Mouse (Mus musculus): ENCODE measurements at regions not wholly inside any gene's neighbourhood (a gene's known extent, or its start where the extent isn't known, plus 50 kb on each side); places are given as distances from the start of the nearest gene placed in this dataset.

GRCm38 (mm10) chr17:10037799-10038445 lies 281.7 kb downstream of the Qk start:
- ATAC-seq (ENCODE audit: low FRiP score) (no peak), DNase-seq (ENCODE audit: low spot score, missing footprints) (no peak)
- Histone ChIP-seq H3K4me1 (ENCODE audit: control insufficient read depth, insufficient read depth, low read length) (peaks cover 5% of the 10 kb centered on the region), H3K4me2 (no peak overlapping the region), H3K27me3 (ENCODE audit: control insufficient read depth, insufficient read depth, low read length) (no peaks in the 10 kb centered on the region), H3K4me3 (ENCODE audit: low read depth, low read length) (no peak overlapping the region), H3K27ac (ENCODE audit: low read depth, low read length) (no peak overlapping the region), H3K9ac (ENCODE audit: low read length) (no peak overlapping the region), H3K9me3 (ENCODE audit: control insufficient read depth, low read length) (no peaks in the 10 kb centered on the region), H3K36me3 (ENCODE audit: control insufficient read depth, insufficient read depth, low read length) (no peaks in the 10 kb centered on the region)
- WGBS: 34% methylated on average over 14 of the region's 14 CpGs

- peaks cover 7% of the 10 kb centered on the region for H3K4me1 ChIP-seq (ENCODE audit: control insufficient read depth, insufficient read depth, low read length)
- ATAC-seq (ENCODE audit: low FRiP score) (no peak), DNase-seq (ENCODE audit: low spot score, missing footprints) (no peak)
- H3K4me3 ChIP-seq (ENCODE audit: low read depth, low read length): no peak overlapping the region
- H3K9me3 ChIP-seq (ENCODE audit: control insufficient read depth, low read length): no peaks in the 10 kb centered on the region
- no peaks in the 10 kb centered on the region for H3K36me3 ChIP-seq (ENCODE audit: control insufficient read depth, insufficient read depth, low read length)
- H3K27ac ChIP-seq (ENCODE audit: low read depth, low read length): no peak overlapping the region
- H3K4me2 ChIP-seq: no peak overlapping the region
- H3K27me3 ChIP-seq (ENCODE audit: control insufficient read depth, insufficient read depth, low read length): no peaks in the 10 kb centered on the region
- H3K9ac ChIP-seq (ENCODE audit: low read length): no peak overlapping the region
- 70% methylated on average over 4 of the region's 4 CpGs for WGBS
Measured at GRCm38 (mm10) chr17:10033510-10033909, 286.1 kb downstream of the Qk start.

DNA sequence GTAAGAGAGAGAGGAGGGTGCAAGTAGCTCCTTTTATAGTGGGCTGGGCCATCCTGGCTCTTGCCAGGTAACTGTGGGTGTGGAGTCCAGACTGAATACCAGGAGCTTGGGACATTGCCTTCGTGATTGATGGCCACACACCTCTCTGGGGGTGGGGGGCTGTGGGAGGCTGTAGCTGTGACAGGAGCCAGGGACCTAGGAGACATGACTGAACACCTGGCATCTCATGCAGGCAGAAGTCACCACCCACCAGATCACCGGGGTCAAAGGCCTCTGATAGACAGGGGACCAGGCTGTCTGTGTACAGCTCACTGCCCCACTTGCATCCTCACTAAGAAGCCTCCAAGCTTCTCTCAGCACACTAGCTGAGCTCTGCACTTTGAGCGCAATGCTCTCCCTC lies 288.6 kb downstream of the Qk start:
- Histone ChIP-seq H3K27ac (ENCODE audit: low read depth, low read length) (no peak overlapping the region), H3K4me2 (no peak overlapping the region), H3K27me3 (ENCODE audit: control insufficient read depth, insufficient read depth, low read length) (no peaks in the 10 kb centered on the region), H3K9me3 (ENCODE audit: control insufficient read depth, low read length) (no peaks in the 10 kb centered on the region), H3K4me1 (ENCODE audit: control insufficient read depth, insufficient read depth, low read length) (peaks cover 2% of the 10 kb centered on the region), H3K9ac (ENCODE audit: low read length) (no peak overlapping the region), H3K36me3 (ENCODE audit: control insufficient read depth, insufficient read depth, low read length) (no peaks in the 10 kb centered on the region), H3K4me3 (ENCODE audit: low read depth, low read length) (no peak overlapping the region)
- 0 out of 2 replicates have a peak, but pooled peaks have one; percentile 14 for ATAC-seq (ENCODE audit: low FRiP score)
- no peak for DNase-seq (ENCODE audit: low spot score, missing footprints)
- WGBS: 79% methylated on average over 3 of the region's 3 CpGs

- DNase-seq (ENCODE audit: low spot score, missing footprints) (no peak), ATAC-seq (ENCODE audit: low FRiP score) (no peak)
Measured at GRCm38 (mm10) chr17:10026770-10027169, 292.9 kb downstream of the Qk start.

DNA sequence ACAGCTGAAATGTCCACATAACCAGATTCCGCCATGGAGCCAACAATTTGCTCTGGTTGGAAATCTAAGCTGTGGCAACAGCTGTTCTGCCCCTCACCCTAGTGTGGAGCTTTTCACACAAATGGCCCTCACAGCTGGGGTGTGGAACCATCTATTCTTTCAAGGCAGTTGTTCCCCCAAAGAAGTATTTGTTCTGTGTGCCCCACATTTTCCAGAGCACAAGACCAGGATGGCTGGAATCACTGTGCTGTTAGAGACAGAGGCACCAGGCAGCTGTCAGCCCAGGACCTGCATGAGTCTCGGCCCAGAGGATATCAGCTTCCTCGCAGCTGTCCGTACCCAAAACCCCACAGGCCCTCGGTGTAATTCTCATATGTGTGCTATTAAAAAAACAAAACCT lies 294.4 kb downstream of the Qk start:
- no peaks in the 10 kb centered on the region for H3K9me3 ChIP-seq (ENCODE audit: control insufficient read depth, low read length)
- H3K4me2 ChIP-seq: no peak overlapping the region
- no peak overlapping the region for H3K9ac ChIP-seq (ENCODE audit: low read length)
- H3K27me3 ChIP-seq (ENCODE audit: control insufficient read depth, insufficient read depth, low read length): no peaks in the 10 kb centered on the region
- ATAC-seq (ENCODE audit: low FRiP score): no peak
- H3K36me3 ChIP-seq (ENCODE audit: control insufficient read depth, insufficient read depth, low read length): no peaks in the 10 kb centered on the region
- no peak overlapping the region for H3K27ac ChIP-seq (ENCODE audit: low read depth, low read length)
- WGBS: 94% methylated on average over 5 of the region's 5 CpGs
- no peak overlapping the region for H3K4me3 ChIP-seq (ENCODE audit: low read depth, low read length)
- no peaks in the 10 kb centered on the region for H3K4me1 ChIP-seq (ENCODE audit: control insufficient read depth, insufficient read depth, low read length)
- DNase-seq (ENCODE audit: low spot score, missing footprints): no peak

More at GRCm38 (mm10) chr17:10026770-10027169, 292.9 kb downstream of the Qk start:
- no peaks in the 10 kb centered on the region for H3K9me3 ChIP-seq (ENCODE audit: control insufficient read depth, low read length)
- no peak overlapping the region for H3K27ac ChIP-seq (ENCODE audit: low read depth, low read length)
- H3K36me3 ChIP-seq (ENCODE audit: control insufficient read depth, insufficient read depth, low read length): no peaks in the 10 kb centered on the region
- no peak overlapping the region for H3K4me3 ChIP-seq (ENCODE audit: low read depth, low read length)
- H3K27me3 ChIP-seq (ENCODE audit: control insufficient read depth, insufficient read depth, low read length): no peaks in the 10 kb centered on the region
- H3K4me1 ChIP-seq (ENCODE audit: control insufficient read depth, insufficient read depth, low read length): peaks cover 2% of the 10 kb centered on the region
- H3K4me2 ChIP-seq: no peak overlapping the region
- H3K9ac ChIP-seq (ENCODE audit: low read length): no peak overlapping the region

DNA sequence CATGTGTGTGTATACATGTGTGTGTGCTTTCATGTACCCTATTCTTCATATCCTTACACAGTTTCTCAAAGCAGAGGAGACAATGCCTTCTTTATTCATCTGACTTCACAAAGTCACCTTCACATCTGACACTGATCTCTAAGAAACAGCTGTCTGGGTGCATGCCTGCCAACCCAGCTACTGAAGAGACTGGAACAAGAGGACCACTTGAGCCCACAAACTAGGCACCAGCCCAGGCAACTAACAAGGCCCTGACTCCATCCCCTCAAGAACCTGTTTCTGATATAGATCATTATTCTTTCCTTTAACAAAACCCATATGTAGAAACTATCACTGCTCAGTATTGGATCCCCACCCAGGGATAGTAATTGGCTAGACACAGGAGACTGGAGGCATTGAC lies 295.3 kb downstream of the Qk start:
- DNase-seq (ENCODE audit: low spot score, missing footprints): no peak
- Histone ChIP-seq H3K27ac (ENCODE audit: low read depth, low read length) (no peak overlapping the region), H3K36me3 (ENCODE audit: control insufficient read depth, insufficient read depth, low read length) (no peaks in the 10 kb centered on the region), H3K9me3 (ENCODE audit: control insufficient read depth, low read length) (no peaks in the 10 kb centered on the region), H3K4me1 (ENCODE audit: control insufficient read depth, insufficient read depth, low read length) (no peaks in the 10 kb centered on the region), H3K27me3 (ENCODE audit: control insufficient read depth, insufficient read depth, low read length) (no peaks in the 10 kb centered on the region), H3K4me3 (ENCODE audit: low read depth, low read length) (no peak overlapping the region), H3K9ac (ENCODE audit: low read length) (no peak overlapping the region), H3K4me2 (no peak overlapping the region)
- no peak for ATAC-seq (ENCODE audit: low FRiP score)

- 64% methylated on average over 3 of the region's 3 CpGs for WGBS
- Histone ChIP-seq H3K4me3 (ENCODE audit: low read depth, low read length) (no peak overlapping the region), H3K27ac (ENCODE audit: low read depth, low read length) (no peak overlapping the region), H3K9ac (ENCODE audit: low read length) (no peak overlapping the region), H3K4me2 (no peak overlapping the region), H3K4me1 (ENCODE audit: control insufficient read depth, insufficient read depth, low read length) (no peaks in the 10 kb centered on the region), H3K9me3 (ENCODE audit: control insufficient read depth, low read length) (no peaks in the 10 kb centered on the region), H3K27me3 (ENCODE audit: control insufficient read depth, insufficient read depth, low read length) (no peaks in the 10 kb centered on the region), H3K36me3 (ENCODE audit: control insufficient read depth, insufficient read depth, low read length) (no peaks in the 10 kb centered on the region)
- ATAC-seq (ENCODE audit: low FRiP score) (no peak), DNase-seq (ENCODE audit: low spot score, missing footprints) (peak; percentile 21)
Measured at GRCm38 (mm10) chr17:10012161-10012560, 307.5 kb downstream of the Qk start.

DNA sequence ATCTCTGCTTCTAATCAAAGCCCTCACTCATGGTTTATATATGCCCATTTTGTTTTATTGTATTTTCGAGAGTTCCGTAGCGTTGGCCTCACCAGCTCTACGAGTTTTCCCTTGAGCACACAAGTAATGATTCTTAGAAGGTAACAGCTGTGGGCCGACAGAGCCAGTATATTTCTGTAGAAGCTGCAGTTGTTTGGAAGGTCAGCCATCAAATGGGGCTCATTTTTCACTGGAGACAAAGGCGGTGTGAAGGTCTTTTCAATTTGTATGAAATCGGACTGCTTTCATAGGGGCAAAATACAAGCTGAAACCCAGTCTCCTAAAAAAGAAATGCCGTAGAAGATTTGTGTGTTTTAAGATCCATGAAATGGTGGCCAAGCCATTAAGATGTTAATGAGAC lies 307.9 kb downstream of the Qk start:
- ATAC-seq (ENCODE audit: low FRiP score) (no peak), DNase-seq (ENCODE audit: low spot score, missing footprints) (peak; percentile 6)
- Histone ChIP-seq H3K27ac (ENCODE audit: low read depth, low read length) (no peak overlapping the region), H3K9me3 (ENCODE audit: control insufficient read depth, low read length) (no peaks in the 10 kb centered on the region), H3K4me2 (no peak overlapping the region), H3K27me3 (ENCODE audit: control insufficient read depth, insufficient read depth, low read length) (no peaks in the 10 kb centered on the region), H3K4me1 (ENCODE audit: control insufficient read depth, insufficient read depth, low read length) (no peaks in the 10 kb centered on the region), H3K36me3 (ENCODE audit: control insufficient read depth, insufficient read depth, low read length) (no peaks in the 10 kb centered on the region), H3K9ac (ENCODE audit: low read length) (no peak overlapping the region), H3K4me3 (ENCODE audit: low read depth, low read length) (no peak overlapping the region)
- 80% methylated on average over 8 of the region's 8 CpGs for whole genome bisulfite sequencing

- ATAC-seq (ENCODE audit: low FRiP score) (no peak), DNase-seq (ENCODE audit: low spot score, missing footprints) (no peak)
- no peak overlapping the region for H3K4me3 ChIP-seq (ENCODE audit: low read depth, low read length)
- no peak overlapping the region for H3K27ac ChIP-seq (ENCODE audit: low read depth, low read length)
- H3K9ac ChIP-seq (ENCODE audit: low read length): no peak overlapping the region
- H3K36me3 ChIP-seq (ENCODE audit: control insufficient read depth, insufficient read depth, low read length): no peaks in the 10 kb centered on the region
- H3K4me2 ChIP-seq: no peak overlapping the region
- no peaks in the 10 kb centered on the region for H3K4me1 ChIP-seq (ENCODE audit: control insufficient read depth, insufficient read depth, low read length)
- WGBS: 87% methylated on average over 7 of the region's 7 CpGs
- no peaks in the 10 kb centered on the region for H3K27me3 ChIP-seq (ENCODE audit: control insufficient read depth, insufficient read depth, low read length)
- no peaks in the 10 kb centered on the region for H3K9me3 ChIP-seq (ENCODE audit: control insufficient read depth, low read length)
Measured at GRCm38 (mm10) chr17:10001071-10001591, 318.5 kb downstream of the Qk start.
